Mouse (Mus musculus) CD8-positive naive resting alpha-beta T cell, adult 2 months (primary cell): ENCODE measurements around the gene Tvp23b.

Experiments used
- DNase-seq, 2 experiments: peaks; one replicate each; pipeline ENCODE4 v3.0.0; 2022; ENCODE audit warnings: low read depth in 2 of 2, low spot score in 2 of 2

Tvp23b gene

GRCm38 (mm10) chr11:62938921-62939320, 59.7 kb downstream of the Tvp23b start:
- DNase-seq: no peak

- no peak for DNase-seq
These were observed 60.9 kb downstream of the Tvp23b start for GRCm38 (mm10) chr11:62940176-62940575.

GRCm38 (mm10) chr11:62943538-62943937, 64.3 kb downstream of the Tvp23b start:
- DNase-seq: no peak

- no peak for DNase-seq
These were observed 66.3 kb downstream of the Tvp23b start for GRCm38 (mm10) chr11:62945514-62945913.

- no peak for DNase-seq
These were observed 70.3 kb downstream of the Tvp23b start for GRCm38 (mm10) chr11:62949548-62949947.

- DNase-seq: no peak
These were observed 71.8 kb downstream of the Tvp23b start, which contains the start of gene Cdrt4 for GRCm38 (mm10) chr11:62951012-62951411. Gene Cdrt4, plus strand, starts transcription at chr11:62951193.

GRCm38 (mm10) chr11:62954766-62955165, 75.5 kb downstream of the Tvp23b start:
- no peak for DNase-seq

- DNase-seq: no peak
These were observed 75.9 kb downstream of the Tvp23b start for GRCm38 (mm10) chr11:62955186-62955585.

GRCm38 (mm10) chr11:62955776-62956175, 76.5 kb downstream of the Tvp23b start:
- DNase-seq: no peak

GRCm38 (mm10) chr11:62957626-62958180, 78.4 kb downstream of the Tvp23b start:
- DNase-seq: no peak

- DNase-seq: no peak
These were observed 84.0 kb downstream of the Tvp23b start for GRCm38 (mm10) chr11:62963292-62963691.

GRCm38 (mm10) chr11:62966424-62966764, 87.1 kb downstream of the Tvp23b start:
- DNase-seq: no peak
